Mouse (Mus musculus): ENCODE measurements around the gene Tet2. TPM values are rescaled to one million over a fixed set of nuclear protein-coding genes. Genes with fewer than 3 reads are reported as not detected.
"Not testable (repeated sequence)": the region's sequence is repeated elsewhere in the genome, so short reads cannot be mapped to it uniquely, and the experiment has no call there.

The Tet2 gene
- total RNA-seq, 2 experiments from 2014 or later = 49.2 to 49.7 TPM

- no peak for DNase-seq (ENCODE audit: low spot score in 2 of 2)
Observed at GRCm38 (mm10) chr3:133549385-133550170, 4.6 kb upstream of the Tet2 start.

- no peak for DNase-seq (ENCODE audit: low spot score in 2 of 2)
Observed at GRCm38 (mm10) chr3:133548613-133549012, 3.7 kb upstream of the Tet2 start.

GRCm38 (mm10) chr3:133546790-133547189, 1.9 kb upstream of the Tet2 start:
- no peak for DNase-seq (ENCODE audit: low spot score in 2 of 2)

GRCm38 (mm10) chr3:133545304-133545666, 346 bp upstream of the Tet2 start:
- DNase-seq (ENCODE audit: low spot score in 2 of 2) = peak in 1 of 2 experiments; percentile 14

- peak; percentile 85 to 95 for DNase-seq (ENCODE audit: low spot score in 2 of 2)
Observed at GRCm38 (mm10) chr3:133544131-133544550, 798 bp downstream of the Tet2 start.

- peak; percentile 29 to 47 for DNase-seq (ENCODE audit: low spot score in 2 of 2)
Observed at GRCm38 (mm10) chr3:133543101-133544020, 1.6 kb downstream of the Tet2 start.

- DNase-seq (ENCODE audit: low spot score in 2 of 2) = no peak
Observed at GRCm38 (mm10) chr3:133542084-133542483, 2.9 kb downstream of the Tet2 start.

- no peak for DNase-seq (ENCODE audit: low spot score in 2 of 2)
Observed at GRCm38 (mm10) chr3:133541000-133541399, 3.9 kb downstream of the Tet2 start.

- DNase-seq (ENCODE audit: low spot score in 2 of 2) = peak; percentile 6 to 32
Observed at GRCm38 (mm10) chr3:133539991-133540390, 4.9 kb downstream of the Tet2 start.

- DNase-seq (ENCODE audit: low spot score in 2 of 2) = not testable (repeated sequence)
Observed at GRCm38 (mm10) chr3:133538499-133538898, 6.4 kb downstream of the Tet2 start.

GRCm38 (mm10) chr3:133535644-133536043, 9.3 kb downstream of the Tet2 start:
- DNase-seq (ENCODE audit: low spot score in 2 of 2) = no peak

GRCm38 (mm10) chr3:133534066-133534465, 10.9 kb downstream of the Tet2 start:
- DNase-seq (ENCODE audit: low spot score in 2 of 2) = no peak

- DNase-seq (ENCODE audit: low spot score in 2 of 2) = no peak
Observed at GRCm38 (mm10) chr3:133533272-133533995, 11.5 kb downstream of the Tet2 start.

- DNase-seq (ENCODE audit: low spot score in 2 of 2) = no peak
Observed at GRCm38 (mm10) chr3:133532806-133533205, 12.1 kb downstream of the Tet2 start.

GRCm38 (mm10) chr3:133532252-133532651, 12.7 kb downstream of the Tet2 start:
- DNase-seq (ENCODE audit: low spot score in 2 of 2) = no peak

- DNase-seq (ENCODE audit: low spot score in 2 of 2) = no peak
Observed at GRCm38 (mm10) chr3:133531101-133531500, 13.8 kb downstream of the Tet2 start.

- DNase-seq (ENCODE audit: low spot score in 2 of 2) = no peak
Observed at GRCm38 (mm10) chr3:133530664-133531063, 14.3 kb downstream of the Tet2 start.

GRCm38 (mm10) chr3:133526119-133526723, 18.7 kb downstream of the Tet2 start:
- no peak for DNase-seq (ENCODE audit: low spot score in 2 of 2)

- DNase-seq (ENCODE audit: low spot score in 2 of 2) = no peak
Observed at GRCm38 (mm10) chr3:133525578-133525977, 19.4 kb downstream of the Tet2 start.

GRCm38 (mm10) chr3:133524341-133525050, 20.4 kb downstream of the Tet2 start:
- no peak for DNase-seq (ENCODE audit: low spot score in 2 of 2)

Measured in layer of hippocampus, postnatal 14 days (tissue).